Mouse (Mus musculus): ENCODE measurements around the gene Gm43302. TPM values are rescaled to one million over a fixed set of nuclear protein-coding genes. Genes with fewer than 3 reads are reported as not detected.
A peak's percentile ranks its signal among the peaks of the same experiment; 100 is the strongest.
"Not testable (repeated sequence)": the region's sequence is repeated elsewhere in the genome, so short reads cannot be mapped to it uniquely, and the experiment has no call there.

Gene Gm43302
- polyA plus RNA-seq, 1 experiment from 2014 or later: not detected

DNA sequence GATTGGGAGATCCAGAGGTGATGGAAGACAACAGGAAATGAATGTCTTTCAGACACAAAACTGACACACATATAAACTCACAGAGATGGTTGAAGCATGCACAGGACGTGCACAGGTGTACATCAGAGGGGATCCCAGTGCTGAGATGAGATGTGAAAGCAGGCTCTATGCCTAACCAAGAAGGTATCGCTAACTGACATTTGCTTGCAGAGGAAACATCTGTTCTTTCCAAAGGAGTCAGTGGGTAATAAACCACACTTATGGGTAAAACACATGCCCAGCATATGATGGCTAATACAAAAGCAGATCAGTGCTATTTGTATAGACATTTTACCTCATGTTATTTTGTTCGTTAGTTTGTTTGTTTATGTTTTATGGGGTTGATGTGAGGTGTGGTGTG lies 32.8 kb downstream of the Gm43302 start:
- H3K9me3 ChIP-seq; DNase-seq (ENCODE audit: low spot score); H3K4me3 ChIP-seq; H3K27ac ChIP-seq; H3K27me3 ChIP-seq (ENCODE audit: insufficient read depth, poor library complexity, severe bottlenecking); H3K36me3 ChIP-seq; H3K4me1 ChIP-seq (replicated peaks): not testable (repeated sequence)
- 100% methylated on average over 1 of the region's 3 CpGs for WGBS

DNA sequence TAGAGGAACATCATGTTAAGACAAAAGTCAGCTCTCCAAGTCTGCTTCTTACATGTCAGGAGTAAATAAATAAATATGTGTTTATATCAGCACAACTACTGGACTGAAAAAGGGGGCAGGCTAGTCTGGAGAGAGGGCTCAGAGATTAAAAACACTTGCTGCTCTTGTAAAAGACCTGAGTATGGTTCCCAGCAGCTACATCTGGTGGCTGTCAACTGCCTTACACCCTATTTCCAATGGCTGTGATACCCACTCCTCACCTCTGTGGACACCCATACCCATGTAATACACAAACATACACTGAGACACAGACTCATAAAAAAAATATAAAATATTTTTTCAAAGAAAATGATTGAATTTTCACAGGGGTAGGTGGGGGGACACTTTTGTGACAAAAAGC lies 41.0 kb downstream of the Gm43302 start:
- H3K27ac ChIP-seq: no peak overlapping the region
- no peaks in the 10 kb centered on the region for H3K4me1 ChIP-seq (replicated peaks)
- no peaks in the 10 kb centered on the region for H3K36me3 ChIP-seq
- no peak overlapping the region for H3K4me3 ChIP-seq
- no peak for DNase-seq (ENCODE audit: low spot score)
- no peaks in the 10 kb centered on the region for H3K27me3 ChIP-seq (ENCODE audit: insufficient read depth, poor library complexity, severe bottlenecking)
- H3K9me3 ChIP-seq: no peaks in the 10 kb centered on the region

DNA sequence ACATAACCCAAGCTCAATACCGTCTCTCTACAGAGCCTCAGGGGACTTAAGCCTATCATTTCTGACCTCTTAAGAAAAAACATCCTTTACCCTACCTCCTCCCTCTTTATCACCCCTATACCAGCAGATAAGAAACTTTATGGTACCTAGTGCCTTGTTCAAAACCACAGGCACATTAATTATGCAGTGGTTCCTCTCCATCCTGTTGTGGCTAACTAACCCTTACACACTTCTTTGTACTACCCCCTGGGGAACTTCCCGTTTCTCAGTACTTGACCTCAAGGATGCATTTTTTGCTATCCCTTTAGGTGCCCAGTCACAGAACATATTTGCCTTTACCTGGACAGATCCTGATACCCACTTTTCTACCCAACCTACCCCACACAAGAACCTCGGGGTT lies 48.8 kb downstream of the Gm43302 start:
- not testable (repeated sequence) for H3K4me3 ChIP-seq; H3K4me1 ChIP-seq (replicated peaks); H3K27me3 ChIP-seq (ENCODE audit: insufficient read depth, poor library complexity, severe bottlenecking); H3K27ac ChIP-seq; H3K9me3 ChIP-seq; DNase-seq (ENCODE audit: low spot score); H3K36me3 ChIP-seq
- 87% methylated on average over 3 of the region's 3 CpGs for WGBS

DNA sequence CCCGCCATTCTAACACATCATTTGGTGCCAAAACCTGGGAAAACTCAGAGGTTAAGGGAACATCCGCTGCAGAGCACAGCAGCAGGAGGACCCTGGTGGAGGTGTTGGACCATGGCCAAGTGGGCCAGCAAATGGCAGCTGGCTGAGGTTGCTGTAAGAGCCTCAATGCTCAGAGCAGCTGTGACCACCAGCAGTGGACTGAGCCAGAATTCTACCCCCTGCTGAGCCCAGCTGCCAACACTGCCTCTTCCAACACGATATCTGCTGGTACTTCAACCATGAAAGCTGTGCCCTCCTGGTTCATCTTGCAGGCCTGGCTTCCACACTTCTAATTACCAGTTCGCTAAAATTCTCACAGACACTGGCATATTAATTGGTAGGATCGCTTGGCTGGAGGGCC lies 52.5 kb downstream of the Gm43302 start:
- H3K27ac ChIP-seq; DNase-seq (ENCODE audit: low spot score); H3K4me1 ChIP-seq (replicated peaks); H3K9me3 ChIP-seq; H3K27me3 ChIP-seq (ENCODE audit: insufficient read depth, poor library complexity, severe bottlenecking); H3K4me3 ChIP-seq; H3K36me3 ChIP-seq: not testable (repeated sequence)
- WGBS: 85% methylated on average over 5 of the region's 5 CpGs

DNA sequence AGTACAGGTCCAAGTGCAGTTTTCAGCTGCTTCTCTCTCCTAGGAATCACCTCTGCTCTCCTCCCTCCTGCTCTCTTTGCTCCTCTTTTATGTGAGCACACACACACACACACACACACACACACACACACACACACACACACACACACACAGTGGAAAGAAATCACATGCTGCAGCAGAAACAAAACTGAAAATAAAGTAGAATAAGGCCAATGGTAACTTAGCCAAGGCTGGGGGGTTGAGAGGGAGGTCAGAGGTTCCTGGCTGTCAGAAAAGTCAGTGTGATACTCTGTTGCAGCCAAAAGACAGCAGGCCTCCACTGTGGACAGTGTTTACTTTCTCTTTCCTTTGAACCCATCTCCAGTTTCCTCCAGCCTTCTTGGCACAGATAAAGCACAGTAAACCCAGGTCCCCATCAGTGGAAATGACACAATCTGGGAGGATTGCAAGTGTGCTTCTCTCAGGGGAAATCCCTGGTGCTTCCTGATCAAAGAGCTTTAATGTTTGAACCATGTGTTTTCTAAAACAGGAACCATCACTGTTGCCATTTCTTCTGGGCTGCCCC lies 53.9 kb downstream of the Gm43302 start, which contains the start of gene Gbp10:
Gene Gbp10, minus strand, starts transcription at position 51 of the 565 bp plus-strand sequence.
- H3K4me3 ChIP-seq; H3K27ac ChIP-seq; H3K4me1 ChIP-seq (replicated peaks); H3K36me3 ChIP-seq; H3K9me3 ChIP-seq; H3K27me3 ChIP-seq (ENCODE audit: insufficient read depth, poor library complexity, severe bottlenecking): not testable (repeated sequence)
- peak; percentile 8 for DNase-seq (ENCODE audit: low spot score)

DNA sequence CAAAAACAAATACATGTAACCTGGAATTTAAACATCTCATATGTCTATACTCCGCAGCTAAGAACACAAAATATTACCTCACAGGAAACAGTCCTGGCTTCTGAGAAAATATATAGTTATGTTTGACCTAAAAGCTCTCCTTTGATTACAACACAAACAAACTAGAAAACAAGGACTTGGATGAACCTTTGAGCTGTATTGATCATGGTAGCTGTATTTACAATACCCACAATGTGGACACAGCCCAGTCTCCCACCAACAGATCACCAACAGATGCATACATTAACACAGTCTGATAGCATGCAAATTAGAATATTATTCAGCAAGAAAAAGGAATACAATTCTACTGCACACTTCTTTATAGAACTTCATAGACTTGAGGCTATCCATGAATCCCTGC lies 55.1 kb downstream of the Gm43302 start:
- not testable (repeated sequence) for H3K27ac ChIP-seq; H3K9me3 ChIP-seq; H3K4me1 ChIP-seq (replicated peaks); H3K4me3 ChIP-seq; DNase-seq (ENCODE audit: low spot score); H3K27me3 ChIP-seq (ENCODE audit: insufficient read depth, poor library complexity, severe bottlenecking); H3K36me3 ChIP-seq
- 77% methylated on average over 1 of the region's 1 CpGs for WGBS

DNA sequence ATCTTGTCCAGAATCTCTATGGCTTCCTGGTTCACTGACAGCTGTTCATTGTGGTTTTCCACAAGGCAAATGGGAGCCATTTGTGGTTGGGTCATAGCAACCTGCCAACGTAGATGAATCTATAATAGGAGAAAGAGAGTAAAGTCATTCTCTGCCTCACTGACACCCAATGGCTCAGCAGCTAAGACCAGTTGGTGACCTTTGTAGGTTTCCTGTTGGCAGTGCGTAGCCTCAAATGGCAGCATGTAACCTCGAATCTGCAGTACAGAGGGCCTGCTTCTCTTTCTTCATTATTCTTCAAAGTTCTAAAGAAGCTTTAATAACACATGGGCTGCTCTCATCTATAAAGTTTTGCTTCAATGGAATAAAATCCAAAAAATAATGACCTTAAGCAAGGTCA lies 57.5 kb downstream of the Gm43302 start:
- not testable (repeated sequence) for DNase-seq (ENCODE audit: low spot score); H3K27ac ChIP-seq; H3K9me3 ChIP-seq; H3K36me3 ChIP-seq; H3K4me1 ChIP-seq (replicated peaks); H3K4me3 ChIP-seq; H3K27me3 ChIP-seq (ENCODE audit: insufficient read depth, poor library complexity, severe bottlenecking)
- 68% methylated on average over 3 of the region's 3 CpGs for WGBS

DNA sequence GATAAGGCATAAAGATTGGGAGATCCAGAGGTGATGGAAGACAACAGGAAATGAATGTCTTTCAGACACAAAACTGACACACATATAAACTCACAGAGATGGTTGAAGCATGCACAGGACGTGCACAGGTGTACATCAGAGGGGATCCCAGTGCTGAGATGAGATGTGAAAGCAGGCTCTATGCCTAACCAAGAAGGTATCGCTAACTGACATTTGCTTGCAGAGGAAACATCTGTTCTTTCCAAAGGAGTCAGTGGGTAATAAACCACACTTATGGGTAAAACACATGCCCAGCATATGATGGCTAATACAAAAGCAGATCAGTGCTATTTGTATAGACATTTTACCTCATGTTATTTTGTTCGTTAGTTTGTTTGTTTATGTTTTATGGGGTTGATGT lies 84.5 kb downstream of the Gm43302 start:
- not testable (repeated sequence) for H3K27me3 ChIP-seq (ENCODE audit: insufficient read depth, poor library complexity, severe bottlenecking); H3K4me3 ChIP-seq; H3K4me1 ChIP-seq (replicated peaks); H3K36me3 ChIP-seq; H3K27ac ChIP-seq; DNase-seq (ENCODE audit: low spot score); H3K9me3 ChIP-seq
- 89% methylated on average over 1 of the region's 3 CpGs for WGBS

DNA sequence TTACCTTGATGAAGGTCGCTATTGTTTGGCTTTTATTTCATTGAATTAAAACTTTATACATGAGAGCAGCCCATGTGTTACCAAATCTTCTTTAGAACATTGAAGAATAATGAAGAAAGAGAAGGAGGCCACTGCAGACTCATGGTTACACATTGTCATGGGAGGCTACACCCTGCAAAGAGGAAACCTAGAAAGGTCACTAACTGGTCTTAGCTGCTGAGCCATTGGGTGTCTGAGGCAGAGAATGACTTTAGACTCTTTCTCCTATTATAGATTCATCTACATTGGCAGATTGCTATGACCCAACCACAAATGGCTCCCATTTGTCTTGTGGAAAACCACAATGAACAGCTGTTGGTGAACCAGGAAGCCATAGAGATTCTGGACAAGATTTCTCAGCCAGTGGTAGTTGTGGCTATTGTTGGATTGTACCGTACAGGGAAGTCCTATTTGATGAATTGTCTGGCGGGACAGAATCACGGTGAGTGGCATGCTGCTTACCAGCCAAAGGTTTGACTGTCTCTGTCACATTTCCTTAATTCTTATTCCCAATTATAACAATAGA lies 92.6 kb downstream of the Gm43302 start:
- not testable (repeated sequence) for H3K4me3 ChIP-seq; H3K4me1 ChIP-seq (replicated peaks); H3K36me3 ChIP-seq; H3K9me3 ChIP-seq; H3K27me3 ChIP-seq (ENCODE audit: insufficient read depth, poor library complexity, severe bottlenecking); DNase-seq (ENCODE audit: low spot score); H3K27ac ChIP-seq
- 89% methylated on average over 4 of the region's 4 CpGs for WGBS

DNA sequence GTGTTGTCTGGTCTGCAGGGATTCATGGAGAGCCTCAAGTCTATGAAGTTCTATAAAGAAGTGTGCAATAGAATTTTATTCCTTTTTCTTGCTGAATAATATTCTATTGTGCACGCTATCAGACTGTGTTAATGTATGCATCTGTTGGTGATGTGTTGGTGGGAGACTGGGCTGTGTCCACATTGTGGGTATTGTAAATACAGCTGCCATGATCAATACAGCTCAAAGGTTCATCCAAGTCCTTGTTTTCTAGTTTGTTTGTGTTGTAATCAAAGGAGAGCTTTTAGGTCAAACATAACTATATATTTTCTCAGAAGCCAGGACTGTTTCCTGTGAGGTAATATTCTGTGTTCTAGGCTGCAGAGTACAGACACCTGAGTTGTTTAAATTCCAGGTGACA lies 94.3 kb downstream of the Gm43302 start:
- not testable (repeated sequence) for H3K27ac ChIP-seq; H3K9me3 ChIP-seq; H3K4me3 ChIP-seq; H3K27me3 ChIP-seq (ENCODE audit: insufficient read depth, poor library complexity, severe bottlenecking); H3K36me3 ChIP-seq; H3K4me1 ChIP-seq (replicated peaks); DNase-seq (ENCODE audit: low spot score)
- 94% methylated on average over 1 of the region's 1 CpGs for WGBS

DNA sequence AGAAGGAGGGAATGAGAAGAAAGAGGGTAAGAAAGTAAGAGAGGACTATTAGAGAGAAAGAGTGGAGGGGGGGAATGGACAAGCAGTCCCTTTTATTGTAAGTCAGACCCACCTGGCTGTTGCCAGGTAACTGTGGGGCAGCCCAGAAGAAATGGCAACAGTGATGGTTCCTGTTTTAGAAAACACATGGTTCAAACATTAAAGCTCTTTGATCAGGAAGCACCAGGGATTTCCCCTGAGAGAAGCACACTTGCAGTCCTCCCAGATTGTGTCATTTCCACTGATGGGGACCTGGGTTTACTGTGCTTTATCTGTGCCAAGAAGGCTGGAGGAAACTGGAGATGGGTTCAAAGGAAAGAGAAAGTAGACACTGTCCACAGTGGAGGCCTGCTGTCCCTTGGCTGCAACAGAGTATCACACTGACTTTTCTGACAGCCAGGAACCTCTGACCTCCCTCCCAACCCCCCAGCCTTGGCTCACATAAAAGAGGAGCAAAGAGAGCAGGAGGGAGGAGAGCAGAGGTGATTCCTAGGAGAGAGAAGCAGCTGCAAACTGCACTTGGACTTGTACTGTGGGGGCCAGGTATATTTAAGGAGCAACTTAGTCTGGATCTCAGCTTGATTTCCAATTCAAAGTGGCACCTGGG lies 95.5 kb downstream of the Gm43302 start:
- H3K4me1 ChIP-seq (replicated peaks); H3K4me3 ChIP-seq; H3K36me3 ChIP-seq; H3K9me3 ChIP-seq; H3K27ac ChIP-seq; H3K27me3 ChIP-seq (ENCODE audit: insufficient read depth, poor library complexity, severe bottlenecking): not testable (repeated sequence)
- peak; percentile 9 for DNase-seq (ENCODE audit: low spot score)

DNA sequence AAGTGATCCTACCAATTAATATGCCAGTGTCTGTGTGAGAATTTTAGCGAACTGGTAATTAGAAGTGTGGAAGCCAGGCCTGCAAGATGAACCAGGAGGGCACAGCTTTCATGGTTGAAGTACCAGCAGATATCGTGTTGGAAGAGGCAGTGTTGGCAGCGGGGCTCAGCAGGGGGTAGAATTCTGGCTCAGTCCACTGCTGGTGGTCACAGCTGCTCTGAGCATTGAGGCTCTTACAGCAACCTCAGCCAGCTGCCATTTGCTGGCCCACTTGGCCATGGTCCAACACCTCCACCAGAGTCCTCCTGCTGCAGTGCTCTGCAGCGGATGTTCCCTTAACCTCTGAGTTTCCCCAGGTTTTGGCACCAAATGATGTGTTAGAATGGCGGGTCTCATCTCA lies 97.2 kb downstream of the Gm43302 start:
- not testable (repeated sequence) for H3K27ac ChIP-seq; H3K36me3 ChIP-seq; H3K9me3 ChIP-seq; DNase-seq (ENCODE audit: low spot score); H3K27me3 ChIP-seq (ENCODE audit: insufficient read depth, poor library complexity, severe bottlenecking); H3K4me3 ChIP-seq; H3K4me1 ChIP-seq (replicated peaks)
- WGBS: 92% methylated on average over 5 of the region's 5 CpGs

DNA sequence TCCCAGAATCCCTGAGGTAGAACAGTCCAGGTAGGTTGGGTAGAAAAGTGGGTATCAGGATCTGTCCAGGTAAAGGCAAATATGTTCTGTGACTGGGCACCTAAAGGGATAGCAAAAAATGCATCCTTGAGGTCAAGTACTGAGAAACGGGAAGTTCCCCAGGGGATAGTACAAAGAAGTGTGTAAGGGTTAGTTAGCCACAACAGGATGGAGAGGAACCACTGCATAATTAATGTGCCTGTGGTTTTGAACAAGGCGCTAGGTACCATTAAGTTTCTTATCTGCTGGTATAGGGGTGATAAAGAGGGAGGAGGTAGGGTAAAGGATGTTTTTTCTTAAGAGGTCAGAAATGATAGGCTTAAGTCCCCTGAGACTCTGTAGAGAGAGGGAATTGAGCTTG lies 101.0 kb downstream of the Gm43302 start:
- not testable (repeated sequence) for H3K9me3 ChIP-seq; H3K4me3 ChIP-seq; H3K27ac ChIP-seq; H3K27me3 ChIP-seq (ENCODE audit: insufficient read depth, poor library complexity, severe bottlenecking); H3K4me1 ChIP-seq (replicated peaks); DNase-seq (ENCODE audit: low spot score); H3K36me3 ChIP-seq
- 90% methylated on average over 2 of the region's 2 CpGs for WGBS

DNA sequence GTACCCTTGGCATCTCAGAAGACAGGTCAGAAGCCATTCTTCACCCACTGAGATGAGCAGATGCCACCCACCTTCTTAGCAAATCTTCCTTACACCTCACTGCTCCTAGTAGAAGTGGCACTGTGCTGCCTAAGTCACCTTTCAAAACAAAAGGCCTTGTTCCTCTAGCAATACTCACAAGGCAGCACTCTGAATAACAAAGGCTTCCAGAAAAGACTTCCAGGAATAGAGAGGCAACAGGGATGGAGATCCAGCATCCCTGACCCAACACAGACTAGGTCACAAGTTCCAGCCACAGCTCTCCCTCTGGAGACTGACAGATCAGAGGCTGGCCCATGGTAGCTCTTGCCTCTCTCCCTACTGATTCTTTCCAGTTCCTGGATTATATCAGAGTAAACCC lies 112.0 kb downstream of the Gm43302 start:
- Histone ChIP-seq H3K36me3 (no peaks in the 10 kb centered on the region), H3K27ac (no peak overlapping the region), H3K4me3 (no peak overlapping the region), H3K9me3 (no peaks in the 10 kb centered on the region), H3K4me1 (replicated peaks) (no peaks in the 10 kb centered on the region), H3K27me3 (ENCODE audit: insufficient read depth, poor library complexity, severe bottlenecking) (no peaks in the 10 kb centered on the region)
- DNase-seq (ENCODE audit: low spot score): no peak

All from hindbrain, embryonic 10.5 days (tissue).